Mouse (Mus musculus) testis, adult 2 months (tissue): ENCODE data around the gene Tex33.

Experiments used
- CTCF ChIP-seq: fragments of 200-500 bp; IDR thresholded peaks from 2 replicates; pipeline ENCODE4 v1.5.1; 2012; ENCODE audit warnings: low read depth, mild to moderate bottlenecking, inconsistent platforms, low read length, moderate library complexity; ENCODE audit not compliant: control insufficient read depth, insufficient read depth, insufficient replicate concordance
- POLR2A ChIP-seq: fragments of 200-500 bp; IDR thresholded peaks from 2 replicates; pipeline ENCODE4 v1.6.1; 2012; ENCODE audit warnings: low read depth, mild to moderate bottlenecking, inconsistent platforms, low read length, moderate library complexity; ENCODE audit not compliant: control insufficient read depth

DNA sequence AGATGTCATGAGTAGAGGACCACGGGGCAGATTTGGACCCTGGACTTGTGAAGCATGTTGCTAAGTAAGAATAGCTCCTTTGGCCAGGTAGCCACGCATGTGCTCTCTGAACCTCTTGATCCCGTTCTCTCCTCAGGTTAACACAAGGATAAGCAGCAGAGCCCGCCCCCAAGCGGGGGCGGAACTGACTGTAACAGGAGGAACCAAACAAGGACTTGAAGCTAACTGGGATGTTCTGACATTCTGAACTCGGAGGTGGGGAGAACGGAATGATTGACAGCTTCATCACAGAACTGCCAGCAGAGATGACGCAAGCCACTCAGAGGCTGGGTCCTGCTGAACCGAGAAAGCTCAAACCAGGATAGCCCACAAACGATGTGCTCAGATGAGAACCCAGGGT is 28.8 kb upstream of the Tex33 start:
- no peak for TF ChIP-seq CTCF
- TF ChIP-seq POLR2A = no peak
